Mouse (Mus musculus): ENCODE results near the gene Gpn1.
A peak's percentile ranks its signal among the peaks of the same experiment; 100 is the strongest.
"Not testable (repeated sequence)": the region's sequence is repeated elsewhere in the genome, so short reads cannot be mapped to it uniquely, and the experiment has no call there.

The Gpn1 gene

GRCm38 (mm10) chr5:31494513-31495297, at the start of gene Gpn1:
Gene Gpn1, plus strand, starts transcription at chr5:31494741.
- peak; percentile 92 for DNase-seq

GRCm38 (mm10) chr5:31451336-31451735, 43.2 kb upstream of the Gpn1 start:
- DNase-seq, result no peak

GRCm38 (mm10) chr5:31451878-31452561, 42.5 kb upstream of the Gpn1 start, which contains the start of gene Zfp512:
Gene Zfp512, plus strand, starts transcription at chr5:31452431.
- peak; percentile 98 for DNase-seq

GRCm38 (mm10) chr5:31452562-31452878, 42.0 kb upstream of the Gpn1 start:
- DNase-seq, result no peak

- DNase-seq, result no peak
Measured at GRCm38 (mm10) chr5:31452886-31453410, 41.6 kb upstream of the Gpn1 start.

GRCm38 (mm10) chr5:31467798-31468197, 26.7 kb upstream of the Gpn1 start:
- DNase-seq, result no peak

- no peak for DNase-seq
Measured at GRCm38 (mm10) chr5:31469711-31470110, 24.8 kb upstream of the Gpn1 start.

- no peak for DNase-seq
Measured at GRCm38 (mm10) chr5:31470334-31470733, 24.2 kb upstream of the Gpn1 start.

- DNase-seq, result peak; percentile 23
Measured at GRCm38 (mm10) chr5:31480536-31480935, 14.0 kb upstream of the Gpn1 start.

- DNase-seq, result no peak
Measured at GRCm38 (mm10) chr5:31485440-31485839, 9.1 kb upstream of the Gpn1 start, which contains the start of gene 4930548H24Rik. Gene 4930548H24Rik, plus strand, starts transcription at chr5:31485740.

- DNase-seq, result no peak
Measured at GRCm38 (mm10) chr5:31487889-31488288, 6.7 kb upstream of the Gpn1 start.

GRCm38 (mm10) chr5:31489116-31489769, 5.3 kb upstream of the Gpn1 start:
- no peak for DNase-seq

- no peak for DNase-seq
Measured at GRCm38 (mm10) chr5:31492031-31492430, 2.5 kb upstream of the Gpn1 start.

GRCm38 (mm10) chr5:31504843-31505242, 10.3 kb downstream of the Gpn1 start:
- no peak for DNase-seq

- peak; percentile 16 for DNase-seq
Measured at GRCm38 (mm10) chr5:31512481-31512880, 17.9 kb downstream of the Gpn1 start.

GRCm38 (mm10) chr5:31520556-31520955, 26.0 kb downstream of the Gpn1 start:
- DNase-seq, result no peak

- peak; percentile 74 for DNase-seq
Measured at GRCm38 (mm10) chr5:31526354-31527116, 32.0 kb downstream of the Gpn1 start, which contains the start of gene Slc4a1ap. Gene Slc4a1ap, plus strand, starts transcription at chr5:31526995.

GRCm38 (mm10) chr5:31527117-31527680, 32.7 kb downstream of the Gpn1 start:
- no peak for DNase-seq

- not testable (repeated sequence) for DNase-seq
Measured at GRCm38 (mm10) chr5:31527707-31528106, 33.2 kb downstream of the Gpn1 start, which contains the start of gene Supt7l. Gene Supt7l, minus strand, starts transcription at chr5:31527807.

GRCm38 (mm10) chr5:31528560-31528959, 34.0 kb downstream of the Gpn1 start:
- DNase-seq, result no peak

GRCm38 (mm10) chr5:31535228-31535627, 40.7 kb downstream of the Gpn1 start:
- no peak for DNase-seq

GRCm38 (mm10) chr5:31559401-31559800, 64.9 kb downstream of the Gpn1 start:
- no peak for DNase-seq
